In genomic region chr15:80076338-80077136, GRCm38 (mm10) we compare ENCODE assay signal across 8 mouse cellular contexts. TPM values are rescaled to one million over a fixed set of nuclear protein-coding genes. Genes with fewer than 3 reads are reported as not detected.
DNase-seq lines count a peak whose midpoint lies in the region; ATAC-seq lines count a peak whose summit lies in the region.

No protein-coding gene starts in this region.

- H3K9ac ChIP-seq in hindbrain, embryonic 14.5 days = no peak overlapping the region
- peak overlapping the region; percentile 8; the same call in 1 of the 2 replicates for H3K9ac ChIP-seq in limb, embryonic 11.5 days (ENCODE audit: low read length)
- no peak overlapping the region for H3K9ac ChIP-seq in midbrain, embryonic 11.5 days (ENCODE audit: low read length)

- no peaks in the 10 kb centered on the region for H3K9me3 ChIP-seq in hindbrain, embryonic 14.5 days (ENCODE audit: control insufficient read depth, low read length)
- H3K9me3 ChIP-seq in limb, embryonic 11.5 days (ENCODE audit: control insufficient read depth, low read length) = no peaks in the 10 kb centered on the region
- H3K9me3 ChIP-seq in midbrain, embryonic 11.5 days (ENCODE audit: control insufficient read depth, low read length) = no peaks in the 10 kb centered on the region

- no peak for ATAC-seq in hindbrain, embryonic 14.5 days (ENCODE audit: low FRiP score)
- ATAC-seq in limb, embryonic 11.5 days (ENCODE audit: insufficient number of reproducible peaks, low FRiP score, low TSS enrichment, low read depth) = peak; percentile 59
- 0 out of 2 replicates have a peak, but pooled peaks have one; percentile 31 for ATAC-seq in midbrain, embryonic 11.5 days (ENCODE audit: low FRiP score)

- peaks cover 9% of the 10 kb centered on the region for H3K4me1 ChIP-seq in hindbrain, embryonic 14.5 days (replicated peaks; ENCODE audit: control insufficient read depth, insufficient read depth, low read length)
- peaks cover 10% of the 10 kb centered on the region for H3K4me1 ChIP-seq in limb, embryonic 11.5 days (ENCODE audit: control insufficient read depth, insufficient read depth, low read length)
- H3K4me1 ChIP-seq in midbrain, embryonic 11.5 days (ENCODE audit: control insufficient read depth, insufficient read depth, low read length) = peaks cover 14% of the 10 kb centered on the region

- no peak overlapping the region for H3K4me2 ChIP-seq in hindbrain, embryonic 14.5 days (replicated peaks)
- no peak overlapping the region for H3K4me2 ChIP-seq in limb, embryonic 11.5 days (ENCODE audit: low read depth, severe bottlenecking)
- H3K4me2 ChIP-seq in midbrain, embryonic 11.5 days = no peak overlapping the region

- peaks cover 51% of the 10 kb centered on the region for H3K36me3 ChIP-seq in hindbrain, embryonic 14.5 days (replicated peaks; ENCODE audit: control insufficient read depth, insufficient read depth)
- peaks cover 25% of the 10 kb centered on the region for H3K36me3 ChIP-seq in limb, embryonic 11.5 days (ENCODE audit: control insufficient read depth, insufficient read depth, low read length)
- peaks cover 29% of the 10 kb centered on the region for H3K36me3 ChIP-seq in midbrain, embryonic 11.5 days (ENCODE audit: control insufficient read depth, insufficient read depth, low read length)

- no peaks in the 10 kb centered on the region for H3K27me3 ChIP-seq in hindbrain, embryonic 14.5 days (ENCODE audit: control insufficient read depth, insufficient read depth, low read length)
- H3K27me3 ChIP-seq in limb, embryonic 11.5 days (ENCODE audit: control insufficient read depth, insufficient read depth, low read length) = no peaks in the 10 kb centered on the region
- H3K27me3 ChIP-seq in midbrain, embryonic 11.5 days (ENCODE audit: control insufficient read depth, insufficient read depth, low read length) = no peaks in the 10 kb centered on the region

- no peak overlapping the region for H3K27ac ChIP-seq in hindbrain, embryonic 14.5 days
- peak overlapping the region; percentile 58; the same call in 1 of the 2 replicates for H3K27ac ChIP-seq in limb, embryonic 11.5 days (replicated peaks; ENCODE audit: low read depth, low read length)
- H3K27ac ChIP-seq in midbrain, embryonic 11.5 days (ENCODE audit: low read depth, low read length) = no peak overlapping the region

- WGBS in hindbrain, embryonic 14.5 days = 8% methylated on average over 2 of the region's 2 CpGs
- WGBS in limb, embryonic 11.5 days = 3% methylated on average over 2 of the region's 2 CpGs
- 4% methylated on average over 2 of the region's 2 CpGs for WGBS in midbrain, embryonic 11.5 days

- H3K4me3 ChIP-seq in hindbrain, embryonic 14.5 days (replicated peaks; ENCODE audit: low read length) = no peak overlapping the region
- H3K4me3 ChIP-seq in limb, embryonic 11.5 days (ENCODE audit: low read depth, low read length) = no peak overlapping the region
- H3K4me3 ChIP-seq in midbrain, embryonic 11.5 days (ENCODE audit: low read depth, low read length) = no peak overlapping the region

- DNase-seq in left cerebral cortex, adult 18-20 months (ENCODE audit: low spot score in 2 of 2) = peak; percentile 64 to 76
- no peak for DNase-seq in left cerebral cortex, adult 11 months (ENCODE audit: low spot score)
- peak; percentile 88 to 91 for DNase-seq in cerebellum, postnatal 10 days
- peak; percentile 59 to 69 for DNase-seq in frontal cortex, postnatal 10 days (ENCODE audit: low spot score in 2 of 2)
- peak; percentile 88 for DNase-seq in hindbrain, embryonic 14.5 days (ENCODE audit: low spot score)
- DNase-seq in limb, embryonic 11.5 days (ENCODE audit: low spot score) = peak; percentile 89
- DNase-seq in midbrain, embryonic 11.5 days (ENCODE audit: low spot score, missing footprints) = peak; percentile 98
- peak; percentile 66 to 88 for DNase-seq in spleen, postnatal 10 days (ENCODE audit: low spot score in 2 of 2)

RNA-seq across cellular contexts. Expression of gene Syngr1, which starts 14.6 kb away (rescaled TPM):
- total RNA-seq in left cerebral cortex, adult 18-20 months (2021) = 100 to 1,000 TPM; 421 to 438 TPM
- 37.0 and 38.7 TPM in 2 replicates for polyA plus RNA-seq in hindbrain, embryonic 14.5 days (2014; fragmentation: Nextera tagmentation; extraction: Ambion mirVana)
- 3.0 and 4.1 TPM in 2 replicates for polyA plus RNA-seq in limb, embryonic 11.5 days (2014; fragmentation: Nextera tagmentation; extraction: Ambion mirVana)
- polyA plus RNA-seq in midbrain, embryonic 11.5 days (2014; fragmentation: Nextera tagmentation; extraction: Ambion mirVana) = 6.2 and 7.4 TPM in 2 replicates

RNA-seq across cellular contexts. Expression of gene Rpl3, which starts 15.1 kb away (rescaled TPM):
- total RNA-seq in left cerebral cortex, adult 18-20 months (2021) = 100 to 1,000 TPM; 526 to 554 TPM
- 685 and 734 TPM in 2 replicates for polyA plus RNA-seq in hindbrain, embryonic 14.5 days (2014; fragmentation: Nextera tagmentation; extraction: Ambion mirVana)
- 1,283 and 1,338 TPM in 2 replicates for polyA plus RNA-seq in limb, embryonic 11.5 days (2014; fragmentation: Nextera tagmentation; extraction: Ambion mirVana)
- polyA plus RNA-seq in midbrain, embryonic 11.5 days (2014; fragmentation: Nextera tagmentation; extraction: Ambion mirVana) = 1,032 and 1,053 TPM in 2 replicates

RNA-seq across cellular contexts. Expression of gene Tab1, which starts 56.4 kb away (rescaled TPM):
- 10 to 100 TPM; 23.8 to 25.7 TPM for total RNA-seq in left cerebral cortex, adult 18-20 months (2021)
- polyA plus RNA-seq in hindbrain, embryonic 14.5 days (2014; fragmentation: Nextera tagmentation; extraction: Ambion mirVana) = 32.2 and 36.1 TPM in 2 replicates
- 35.4 and 35.5 TPM in 2 replicates for polyA plus RNA-seq in limb, embryonic 11.5 days (2014; fragmentation: Nextera tagmentation; extraction: Ambion mirVana)
- 24.9 and 29.4 TPM in 2 replicates for polyA plus RNA-seq in midbrain, embryonic 11.5 days (2014; fragmentation: Nextera tagmentation; extraction: Ambion mirVana)
